Mouse (Mus musculus): ENCODE results near the gene Ebf1.
A peak's percentile ranks its signal among the peaks of the same experiment; 100 is the strongest.

- TF ChIP-seq CTCF (IDR thresholded peaks at IDR 0.05; ENCODE audit: low read depth) (peak; percentile 74), EP300 (IDR thresholded peaks at IDR 0.05; ENCODE audit: low read depth) (no peak)
Measured at GRCm38 (mm10) chr11:44581277-44581683, 35.8 kb upstream of the Ebf1 start.
